Mouse (Mus musculus) spleen, postnatal 10 days (tissue): Measurements from ENCODE around the gene Dus3l.

ENCODE experiments used
- DNase-seq, 2 experiments: peaks; one replicate each; pipeline ENCODE4 v3.0.0; 2021 to 2022; ENCODE audit warnings: low spot score in 2 of 2

Dus3l gene

GRCm38 (mm10) chr17:56754271-56755185 is 10.0 kb upstream of the Dus3l start:
- no peak for DNase-seq

- peak in 1 of 2 experiments; percentile 50 for DNase-seq
Observed at GRCm38 (mm10) chr17:56756703-56757399, 7.7 kb upstream of the Dus3l start.

- peak; percentile 85 to 90 for DNase-seq
Observed at GRCm38 (mm10) chr17:56757416-56758123, 7.0 kb upstream of the Dus3l start, which contains the start of gene Nrtn. Nrtn (minus strand) TSS chr17:56757530.

GRCm38 (mm10) chr17:56758132-56758531 is 6.4 kb upstream of the Dus3l start:
- peak; percentile 70 to 89 for DNase-seq

- no peak for DNase-seq
Observed at GRCm38 (mm10) chr17:56759261-56759660, 5.3 kb upstream of the Dus3l start.

GRCm38 (mm10) chr17:56761077-56761476 is 3.5 kb upstream of the Dus3l start:
- DNase-seq, result no peak

- peak; percentile 87 to 95 for DNase-seq
Observed at GRCm38 (mm10) chr17:56761991-56762410, 2.6 kb upstream of the Dus3l start.

- peak; percentile 75 to 78 for DNase-seq
Observed at GRCm38 (mm10) chr17:56762769-56763731, 1.5 kb upstream of the Dus3l start.

- DNase-seq, result no peak
Observed at GRCm38 (mm10) chr17:56763741-56764250, 761 bp upstream of the Dus3l start.

GRCm38 (mm10) chr17:56765431-56765830 is 874 bp downstream of the Dus3l start:
- no peak for DNase-seq

GRCm38 (mm10) chr17:56766631-56767405 is 2.3 kb downstream of the Dus3l start:
- DNase-seq, result no peak

- DNase-seq, result no peak
Observed at GRCm38 (mm10) chr17:56767531-56768135, 3.1 kb downstream of the Dus3l start.

GRCm38 (mm10) chr17:56768941-56769340 is 4.4 kb downstream of the Dus3l start:
- DNase-seq, result no peak

GRCm38 (mm10) chr17:56769950-56770349 is 5.4 kb downstream of the Dus3l start, which contains the start of gene Prr22:
Prr22 (plus strand) TSS chr17:56770250.
- no peak for DNase-seq

GRCm38 (mm10) chr17:56777568-56777967 is 13.0 kb downstream of the Dus3l start:
- DNase-seq, result peak in 1 of 2 experiments; percentile 55

- DNase-seq, result no peak
Observed at GRCm38 (mm10) chr17:56778779-56779362, 14.3 kb downstream of the Dus3l start.

GRCm38 (mm10) chr17:56780291-56780978 is 15.9 kb downstream of the Dus3l start:
- no peak for DNase-seq

GRCm38 (mm10) chr17:56788886-56789285 is 24.3 kb downstream of the Dus3l start:
- DNase-seq, result no peak
